Mouse (Mus musculus): ENCODE data around the gene Srrm2.
"Not testable (repeated sequence)": the region's sequence is repeated elsewhere in the genome, so short reads cannot be mapped to it uniquely, and the experiment has no call there.

Srrm2 gene

DNA sequence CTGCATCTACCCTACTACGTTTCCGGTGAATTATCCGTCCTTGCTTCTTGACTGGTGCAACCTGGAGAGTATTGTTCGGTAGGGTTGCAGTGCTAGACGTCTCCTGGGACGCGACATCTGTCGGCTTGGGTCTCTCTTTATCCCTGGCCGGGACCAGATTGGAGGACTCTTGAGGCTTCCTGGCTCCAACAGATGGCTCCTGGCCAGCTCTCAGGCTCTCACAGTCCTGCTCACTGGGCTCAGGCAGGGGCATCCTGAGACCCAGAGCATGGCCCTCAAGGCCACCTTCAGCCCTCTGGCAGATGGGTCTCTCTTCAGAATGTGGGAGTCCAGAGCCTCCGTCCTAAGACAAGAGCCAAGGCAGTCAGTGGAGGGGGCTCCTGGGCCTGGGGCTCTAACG lies 27.4 kb upstream of the Srrm2 start:
- no peak for DNase-seq (ENCODE audit: low read depth, low spot score)

DNA sequence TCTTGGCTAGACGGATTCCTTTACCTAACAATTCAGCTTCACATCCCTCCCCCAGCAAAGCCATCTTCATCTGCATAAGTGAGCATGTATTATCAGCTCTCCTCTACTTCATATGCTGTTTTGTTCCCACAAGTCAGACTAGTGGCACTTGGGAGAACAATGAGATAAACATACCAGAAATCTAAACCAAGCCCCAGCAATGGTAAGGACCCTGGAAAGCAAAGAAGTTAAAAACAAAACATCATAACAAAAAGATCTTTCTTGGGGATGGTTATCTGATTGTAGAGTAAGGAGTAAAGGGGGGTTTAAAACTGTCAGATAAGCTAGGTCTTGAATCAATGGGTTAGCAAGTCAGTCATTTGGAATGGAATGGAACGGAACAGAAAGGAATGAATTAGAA lies 19.8 kb upstream of the Srrm2 start:
- DNase-seq (ENCODE audit: low read depth, low spot score) = no peak

DNA sequence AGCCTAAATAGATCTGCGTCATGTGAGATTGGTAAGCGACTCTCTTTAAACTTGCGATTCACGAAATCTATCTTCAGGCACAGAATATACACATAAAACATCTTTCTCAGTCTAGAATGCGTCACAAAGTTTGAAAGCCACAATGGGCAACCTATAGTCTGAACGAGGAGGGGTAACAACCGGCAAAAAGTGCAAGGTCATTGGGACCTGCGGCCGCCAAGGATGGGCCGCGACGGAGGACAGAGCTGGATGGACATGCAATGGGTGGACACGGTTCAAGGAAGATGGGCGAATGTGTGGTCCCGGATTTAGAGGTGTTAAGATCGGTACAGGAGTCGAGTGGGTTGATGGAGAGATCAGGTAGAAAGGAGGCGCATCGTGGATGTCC lies 19.4 kb upstream of the Srrm2 start:
- peak; percentile 23 for DNase-seq (ENCODE audit: low read depth, low spot score)

DNA sequence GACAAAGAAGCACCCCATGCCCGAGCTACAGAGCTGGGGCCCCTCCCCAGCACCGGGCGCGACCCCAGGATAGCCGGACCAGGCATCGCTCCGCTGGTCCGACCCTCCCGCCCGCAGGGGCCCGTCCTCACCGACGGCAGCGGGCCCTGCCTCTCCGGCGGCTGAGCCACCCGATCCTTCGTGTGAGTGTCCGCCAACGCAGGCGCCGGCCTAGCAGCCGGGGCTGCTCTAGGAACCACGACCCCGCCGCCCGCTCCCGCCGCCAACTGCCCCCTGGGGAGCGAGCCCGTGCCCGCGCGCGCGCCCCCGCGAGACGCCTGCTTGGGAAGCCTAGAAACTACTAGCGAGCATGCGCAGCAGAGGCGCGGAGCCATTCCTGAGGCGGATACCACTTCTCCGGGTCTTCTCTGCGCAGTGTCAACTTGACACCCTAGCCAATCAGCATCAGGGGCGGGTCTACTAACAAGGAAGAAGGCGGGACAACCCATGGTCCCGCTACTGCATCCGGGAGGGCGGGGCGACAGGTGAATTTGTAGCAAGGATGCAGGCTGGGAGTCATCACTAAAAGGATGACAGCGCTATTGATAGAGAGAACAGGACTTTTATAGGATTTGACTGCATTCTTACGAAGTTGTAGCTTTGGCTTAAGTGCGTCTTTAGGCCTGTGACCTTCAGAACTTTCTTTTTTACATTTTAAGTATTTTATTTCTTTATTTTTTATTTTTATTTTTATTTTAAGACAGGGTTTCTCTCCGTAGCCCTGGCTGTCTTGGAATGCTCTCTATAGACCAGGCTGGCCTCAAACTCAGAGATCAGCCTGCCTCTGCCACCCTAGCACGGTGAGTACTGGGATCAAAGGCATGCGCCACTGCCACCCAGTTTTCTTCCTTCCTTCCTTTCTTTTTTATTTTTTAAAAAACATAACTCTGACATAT lies 18.8 kb upstream of the Srrm2 start, which contains the start of gene Flywch1:
Gene Flywch1, minus strand, starts transcription at position 319 of the 935 bp plus-strand sequence.
- peak; percentile 99 for DNase-seq (ENCODE audit: low read depth, low spot score)

DNA sequence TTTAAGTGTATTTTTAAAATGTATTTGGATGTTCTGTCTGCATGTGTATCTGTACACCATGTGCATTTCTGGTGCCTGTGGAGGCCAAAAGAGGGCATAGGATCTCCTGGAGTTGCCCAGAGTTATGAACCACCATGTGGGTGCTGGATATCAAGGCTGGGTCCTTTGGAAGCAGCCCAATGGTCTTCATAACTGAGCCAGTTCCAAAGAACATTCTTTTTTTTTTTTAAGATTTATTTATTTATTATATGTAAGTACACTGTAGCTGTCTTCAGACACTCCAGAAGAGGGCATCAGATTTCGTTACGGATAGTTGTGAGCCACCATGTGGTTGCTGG lies 18.1 kb upstream of the Srrm2 start:
- not testable (repeated sequence) for DNase-seq (ENCODE audit: low read depth, low spot score)

DNA sequence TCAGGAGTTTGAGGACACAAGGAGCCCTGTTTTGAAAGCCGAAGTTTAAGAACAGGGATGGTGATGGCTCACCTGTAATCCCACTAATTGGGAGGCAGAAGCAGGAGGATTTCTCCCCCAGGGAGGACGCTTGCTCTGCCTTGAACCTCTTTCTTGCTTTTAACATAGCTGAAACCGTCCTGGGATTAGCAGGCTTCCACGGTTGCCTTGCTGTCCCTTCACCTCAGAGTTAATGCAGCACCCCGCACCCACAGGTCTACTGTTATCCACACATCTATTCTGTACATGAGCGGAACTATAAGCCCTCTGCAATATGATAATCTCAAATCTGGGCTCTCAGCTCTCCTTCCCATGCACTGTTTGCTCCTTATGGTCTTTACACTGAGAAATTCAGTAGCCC lies 16.7 kb upstream of the Srrm2 start:
- no peak for DNase-seq (ENCODE audit: low read depth, low spot score)

DNA sequence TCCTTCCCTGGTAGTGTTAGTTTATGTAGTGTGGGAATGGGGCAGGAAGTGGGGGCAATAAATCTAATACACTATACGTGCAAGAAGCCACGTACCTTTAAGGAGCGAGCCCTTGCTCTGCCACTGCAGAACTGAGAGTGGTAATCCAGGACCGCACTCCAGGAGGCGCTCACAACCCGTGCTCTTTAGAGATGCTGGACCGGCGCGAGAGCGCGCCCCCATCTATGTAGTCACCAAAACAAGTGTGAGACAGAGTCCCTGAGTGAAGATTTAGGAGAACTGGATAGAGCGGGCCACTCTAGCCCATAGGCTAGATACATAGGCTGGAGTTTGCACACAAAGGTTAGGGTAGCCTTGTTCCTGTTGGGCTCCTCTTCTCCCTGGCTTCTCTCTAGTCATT lies 16.2 kb upstream of the Srrm2 start:
- peak; percentile 38 for DNase-seq (ENCODE audit: low read depth, low spot score)

DNA sequence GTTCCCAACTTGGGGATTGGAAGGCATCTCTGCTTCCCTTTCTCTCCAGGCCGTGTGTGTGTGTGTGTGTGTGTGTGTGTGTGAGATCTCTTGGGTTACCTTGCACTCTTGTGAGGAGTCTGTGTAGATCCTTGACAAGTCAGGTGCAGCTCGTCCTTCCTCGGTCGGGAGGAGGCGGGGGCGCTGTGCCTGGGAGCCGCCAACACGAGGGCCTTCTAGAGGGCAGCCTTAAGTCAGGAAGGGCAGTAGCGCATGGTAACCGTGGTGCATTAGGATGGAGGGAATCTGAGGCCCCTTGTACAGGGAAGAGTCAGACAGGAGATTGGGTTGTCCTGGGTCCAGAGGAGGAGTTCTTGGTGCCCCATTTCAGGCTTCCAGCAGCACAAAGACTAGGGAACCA lies 14.1 kb upstream of the Srrm2 start:
- no peak for DNase-seq (ENCODE audit: low read depth, low spot score)

DNA sequence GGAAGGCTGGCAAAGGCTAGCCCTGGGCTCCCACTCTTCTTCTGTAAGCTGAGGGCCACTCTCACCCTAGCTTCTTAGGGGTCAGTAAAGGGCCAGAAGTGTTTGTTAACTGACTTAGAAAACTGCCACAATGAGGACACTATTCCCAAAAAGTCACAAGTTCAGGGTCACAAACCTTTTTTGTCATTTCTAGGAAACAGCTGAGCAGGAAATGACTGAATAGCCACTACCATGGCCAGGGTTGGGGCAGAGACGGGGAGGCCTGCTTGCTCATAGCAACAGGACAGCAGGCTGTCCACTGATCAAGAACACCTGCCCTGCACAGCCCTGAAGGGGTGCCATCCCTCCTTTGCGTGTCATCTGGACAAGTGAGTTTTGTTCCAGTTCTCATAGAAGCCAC lies 13.2 kb upstream of the Srrm2 start:
- no peak for DNase-seq (ENCODE audit: low read depth, low spot score)

DNA sequence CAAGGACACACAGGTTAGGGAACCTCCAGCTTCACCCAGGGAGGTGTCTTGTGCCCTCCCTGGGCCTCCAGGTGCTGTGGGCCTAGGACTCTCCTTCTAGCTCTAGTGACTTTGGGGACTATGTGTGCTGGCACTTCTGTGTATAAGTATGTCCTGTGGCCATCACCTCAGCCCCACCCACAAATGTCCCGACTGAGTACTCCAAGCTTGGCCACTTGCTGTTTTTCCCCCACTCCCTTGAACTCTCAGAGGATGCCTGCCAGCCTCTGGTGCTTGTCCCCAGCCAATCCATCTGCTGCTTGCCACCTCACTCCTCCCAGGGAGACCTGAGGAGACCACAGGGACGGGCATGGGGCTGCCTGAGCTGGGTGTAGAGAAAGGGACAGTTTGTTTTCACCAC lies 11.9 kb upstream of the Srrm2 start:
- DNase-seq (ENCODE audit: low read depth, low spot score) = no peak

DNA sequence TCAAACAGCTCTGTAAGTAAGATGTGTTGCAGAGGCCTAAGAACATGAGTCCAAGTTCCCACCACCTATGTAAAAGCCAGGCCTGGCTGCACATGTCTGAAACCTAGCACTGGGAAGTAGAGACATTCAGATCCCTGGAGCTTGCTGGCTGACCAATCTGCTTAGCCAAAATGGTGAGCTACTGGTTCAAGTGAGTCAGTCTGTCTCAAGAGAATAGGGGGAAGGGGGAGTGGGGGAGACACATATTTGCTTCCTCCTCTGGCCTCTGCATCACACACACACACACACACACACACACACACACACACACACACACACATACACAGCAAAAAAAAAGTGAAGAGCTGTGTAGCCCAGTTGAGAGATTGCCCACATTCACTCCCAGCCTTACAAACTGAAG lies 7.0 kb upstream of the Srrm2 start:
- no peak for DNase-seq (ENCODE audit: low read depth, low spot score)

DNA sequence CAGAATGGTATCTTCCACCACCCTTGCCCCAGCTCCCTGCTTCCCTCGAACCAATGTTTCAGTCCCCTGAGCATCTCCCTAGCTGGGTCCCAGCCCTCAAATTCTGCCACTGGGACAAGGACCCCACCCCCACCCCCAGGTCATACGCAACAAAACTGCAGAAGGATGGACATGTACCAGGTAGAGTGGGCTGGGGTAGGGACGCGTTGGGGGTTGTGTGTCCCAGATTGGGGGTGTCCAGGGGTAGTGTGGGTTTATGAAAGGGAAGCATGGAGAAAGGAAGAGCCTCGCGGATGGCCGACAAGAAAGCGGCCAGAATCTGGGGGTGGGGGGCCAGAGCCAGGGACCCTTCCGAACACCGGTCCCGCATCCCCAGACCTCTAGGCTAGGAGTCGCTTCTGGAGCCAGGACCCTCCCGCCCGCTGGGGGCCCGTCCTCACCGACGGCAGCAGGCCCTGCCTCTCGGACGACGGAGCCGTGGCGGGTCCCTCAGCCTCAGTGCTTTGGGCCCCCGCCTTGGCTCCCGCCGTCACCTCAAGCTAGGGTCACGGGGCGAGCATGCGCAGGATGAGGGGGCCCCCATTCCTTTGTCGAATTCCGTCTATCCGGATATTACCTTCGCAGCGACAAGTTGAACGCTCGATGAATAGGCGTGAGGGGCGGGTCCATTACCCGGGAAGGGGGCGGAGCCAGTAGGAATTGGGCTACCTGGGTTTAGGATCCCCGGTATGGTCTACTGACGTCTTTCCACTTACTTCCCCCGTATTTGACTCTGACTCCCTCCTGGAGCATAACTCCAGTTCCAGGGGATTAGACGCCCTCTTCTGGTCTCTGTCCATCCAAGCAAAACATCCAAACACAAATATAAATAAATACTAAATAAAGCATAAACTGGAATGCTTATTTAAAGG lies 4.5 kb upstream of the Srrm2 start, which contains the start of gene Flywch2:
Gene Flywch2, minus strand, starts transcription at position 521 of the 911 bp plus-strand sequence.
- peak; percentile 91 for DNase-seq (ENCODE audit: low read depth, low spot score)

DNA sequence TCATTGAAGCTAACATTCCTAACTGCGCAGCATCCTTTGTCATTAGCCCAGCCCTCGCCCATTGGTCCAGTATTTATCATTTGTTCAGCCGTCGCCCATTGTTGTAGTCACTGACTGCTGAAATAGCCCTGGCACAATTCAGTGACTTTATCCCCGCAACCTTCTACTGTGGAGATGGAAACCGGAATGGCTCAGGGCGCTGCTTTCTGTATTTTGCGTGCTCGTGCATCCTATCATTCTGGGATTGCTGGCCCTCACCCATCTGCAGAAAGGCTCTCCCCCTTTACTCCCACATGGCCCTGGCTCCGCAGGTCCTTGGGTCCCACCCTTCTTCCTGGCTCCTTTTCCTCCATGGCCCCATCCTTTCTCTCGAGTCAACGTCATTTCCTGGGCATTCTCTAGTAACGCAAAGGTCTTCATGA lies 3.8 kb upstream of the Srrm2 start:
- DNase-seq (ENCODE audit: low read depth, low spot score) = no peak

DNA sequence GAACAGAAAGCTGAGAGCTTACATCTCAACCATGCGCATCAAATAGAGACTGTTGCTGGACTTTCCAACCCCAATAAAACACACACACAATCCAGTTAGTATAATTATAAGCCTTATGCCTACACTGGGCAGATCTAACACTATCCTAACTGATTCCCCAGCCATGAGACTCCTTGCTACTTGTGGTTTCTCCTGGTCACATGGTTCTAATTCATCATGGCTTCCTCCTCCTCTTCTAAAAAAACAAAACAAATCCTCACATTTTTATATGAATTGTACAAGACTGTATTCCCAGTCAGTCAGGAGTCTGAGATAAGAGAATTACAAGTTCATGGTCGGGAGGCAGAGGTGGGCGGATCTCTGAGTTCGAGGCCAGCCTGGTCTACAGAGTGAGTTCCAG lies 1.4 kb upstream of the Srrm2 start:
- DNase-seq (ENCODE audit: low read depth, low spot score) = no peak

DNA sequence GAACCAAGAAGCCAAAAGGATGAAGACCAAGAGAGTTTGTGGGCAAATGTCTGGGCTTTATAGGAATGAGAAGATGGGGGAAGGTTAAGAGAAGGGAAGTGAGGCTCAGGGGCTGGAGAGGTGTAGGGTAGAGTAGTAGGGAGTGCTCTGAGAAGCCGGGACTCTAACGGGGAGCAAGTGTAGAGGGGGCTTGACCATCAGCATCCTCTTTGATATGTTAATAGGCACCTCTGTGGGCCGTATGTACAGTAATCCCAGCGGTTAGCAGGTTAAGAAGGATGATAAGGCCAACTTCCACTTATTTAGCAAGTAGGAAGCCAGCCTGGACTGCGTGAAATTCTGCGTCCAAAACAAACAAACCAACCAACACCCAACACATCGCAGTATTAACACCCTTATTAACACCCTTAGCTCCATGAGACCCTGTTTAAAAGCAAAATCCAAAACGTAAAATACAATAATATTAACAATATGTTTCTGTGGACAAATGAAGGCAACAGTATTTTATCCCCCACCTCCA lies 523 bp upstream of the Srrm2 start:
- no peak for DNase-seq (ENCODE audit: low read depth, low spot score)

DNA sequence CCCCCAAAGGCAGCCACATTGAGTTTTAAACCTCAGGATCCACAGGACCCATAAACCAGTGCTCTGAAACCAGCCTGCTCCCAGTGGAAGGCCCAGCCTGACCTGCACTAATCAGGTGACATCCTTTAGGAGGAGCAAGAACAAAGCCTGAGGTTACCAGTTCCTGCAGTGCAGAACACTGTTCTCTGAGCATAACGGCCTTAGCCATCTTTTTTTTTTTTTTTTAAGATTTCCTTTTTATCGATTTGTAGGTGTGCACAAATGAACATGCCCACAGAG lies 686 bp downstream of the Srrm2 start:
- no peak for DNase-seq (ENCODE audit: low read depth, low spot score)

DNA sequence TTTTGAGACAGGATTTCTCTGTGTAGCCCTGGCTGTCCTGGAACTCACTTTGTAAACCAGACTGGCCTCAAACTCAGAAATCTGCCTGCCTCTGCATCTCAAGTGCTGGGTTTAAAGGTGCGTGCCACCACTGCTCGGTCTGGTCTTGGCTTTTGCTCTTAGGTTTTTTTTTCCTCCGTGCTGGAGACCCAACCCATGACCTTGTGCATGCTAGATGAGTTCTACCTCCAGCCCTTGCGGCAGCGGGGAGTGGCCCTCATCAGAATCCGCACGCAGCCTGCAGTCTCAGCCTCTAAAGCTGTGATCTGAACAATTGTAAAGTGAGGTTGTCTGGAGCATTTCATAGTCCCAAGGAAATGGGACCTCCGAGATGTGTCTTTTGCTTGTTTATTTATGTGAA lies 5.0 kb downstream of the Srrm2 start:
- no peak for DNase-seq (ENCODE audit: low read depth, low spot score)

DNA sequence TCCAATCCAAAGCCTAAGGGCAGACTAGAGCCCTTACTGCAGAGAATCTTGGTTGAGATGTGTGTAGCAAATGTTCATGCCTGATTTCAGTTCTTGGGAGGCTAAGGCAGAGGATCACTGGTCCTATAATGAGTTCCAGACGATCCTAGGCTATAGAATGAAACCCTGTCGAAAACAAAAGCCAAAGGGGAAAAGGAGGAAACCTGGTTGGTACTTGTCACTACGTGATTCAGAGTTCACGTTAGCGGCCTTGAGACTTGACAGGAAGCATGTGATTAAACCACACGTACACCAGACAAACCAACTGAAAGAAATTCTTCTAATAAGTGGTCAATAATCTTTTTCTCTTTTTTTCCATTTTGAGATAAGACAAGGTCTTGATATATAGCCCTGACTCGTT lies 7.0 kb downstream of the Srrm2 start:
- DNase-seq (ENCODE audit: low read depth, low spot score) = no peak

DNA sequence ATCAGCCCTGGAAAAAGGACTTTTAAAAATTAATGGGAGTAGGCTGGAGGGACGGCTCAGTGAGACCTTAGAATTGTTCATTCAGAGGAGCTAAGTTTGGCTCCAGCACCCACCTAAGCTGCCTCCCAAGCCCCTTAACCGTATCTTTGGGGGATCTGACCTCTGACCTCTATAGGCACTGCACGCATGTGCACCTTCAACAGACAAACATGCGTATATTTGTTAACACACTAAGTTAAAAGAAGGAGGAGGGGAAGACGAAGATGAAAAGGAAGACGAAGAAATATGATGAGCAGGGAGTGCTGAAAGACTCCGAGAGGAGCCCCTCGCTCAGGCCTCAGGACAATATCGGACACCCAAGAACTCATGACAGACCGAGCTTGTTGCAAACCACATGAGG lies 11.3 kb downstream of the Srrm2 start:
- no peak for DNase-seq (ENCODE audit: low read depth, low spot score)

DNA sequence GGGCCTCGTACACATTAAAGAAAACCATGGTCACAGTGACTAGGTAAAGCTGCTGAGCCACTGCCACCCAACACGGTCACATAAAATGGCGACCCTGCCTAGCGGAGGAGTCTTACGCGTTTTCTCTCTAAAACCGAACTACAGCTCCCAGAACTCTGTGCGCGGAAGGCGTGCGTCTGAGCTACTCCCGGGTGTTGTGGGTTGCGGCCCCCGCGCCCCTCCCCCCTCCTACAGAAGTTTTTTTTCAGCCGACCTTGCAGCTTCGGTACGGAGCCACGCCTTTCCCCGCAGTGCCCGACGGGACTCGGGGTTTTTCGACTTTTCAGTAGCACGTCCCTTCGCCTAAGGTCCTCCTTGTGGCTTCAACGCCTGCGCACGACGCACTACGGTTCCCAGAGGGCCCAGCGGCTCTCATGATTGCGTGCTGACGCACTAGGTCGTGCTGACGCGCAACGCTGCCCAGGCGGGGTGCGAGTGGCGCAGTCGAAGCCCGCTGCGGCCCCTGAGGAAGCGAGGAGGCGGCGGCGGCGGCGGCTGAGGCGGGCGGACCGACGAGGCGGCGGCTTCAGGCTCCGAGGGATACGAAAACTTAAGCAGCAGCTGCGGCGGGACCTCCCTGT lies 12.5 kb downstream of the Srrm2 start:
- DNase-seq (ENCODE audit: low read depth, low spot score) = peak; percentile 100

DNA sequence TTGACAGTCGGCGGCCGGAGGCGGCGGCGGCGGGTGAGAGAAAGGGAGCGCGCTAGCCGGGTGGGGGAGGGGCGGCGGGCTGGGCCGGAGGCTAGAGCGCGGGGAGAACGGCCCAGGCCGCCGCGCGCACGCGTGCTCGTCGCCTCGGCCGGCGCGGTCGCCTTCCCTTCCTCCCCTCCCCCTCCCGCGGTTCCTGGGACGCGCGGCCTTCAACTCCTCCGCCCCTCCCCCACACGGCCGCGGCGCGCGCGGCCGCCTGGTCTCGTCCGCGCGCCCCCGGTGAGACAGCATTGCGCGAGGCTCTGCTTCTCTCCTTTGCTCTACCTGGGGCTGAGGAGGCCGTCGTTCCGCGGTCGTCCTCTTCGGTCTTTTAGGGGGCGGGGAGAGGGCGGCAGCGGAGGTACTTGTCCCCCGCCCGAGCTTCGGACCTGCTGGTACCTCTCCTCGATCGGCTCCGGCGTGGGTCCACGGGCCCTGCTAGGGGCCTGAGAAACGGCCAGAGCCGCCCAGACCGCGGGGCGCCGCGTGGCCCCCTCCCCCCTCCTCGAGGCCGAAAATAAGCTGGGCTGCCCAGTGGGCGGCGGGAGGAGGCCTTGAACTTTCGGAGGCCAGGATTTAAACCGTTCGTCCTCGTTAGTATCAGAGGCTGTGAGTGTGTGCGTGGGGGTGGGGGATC lies 13.2 kb downstream of the Srrm2 start:
- no peak for DNase-seq (ENCODE audit: low read depth, low spot score)
